In the genomic region with DNA sequence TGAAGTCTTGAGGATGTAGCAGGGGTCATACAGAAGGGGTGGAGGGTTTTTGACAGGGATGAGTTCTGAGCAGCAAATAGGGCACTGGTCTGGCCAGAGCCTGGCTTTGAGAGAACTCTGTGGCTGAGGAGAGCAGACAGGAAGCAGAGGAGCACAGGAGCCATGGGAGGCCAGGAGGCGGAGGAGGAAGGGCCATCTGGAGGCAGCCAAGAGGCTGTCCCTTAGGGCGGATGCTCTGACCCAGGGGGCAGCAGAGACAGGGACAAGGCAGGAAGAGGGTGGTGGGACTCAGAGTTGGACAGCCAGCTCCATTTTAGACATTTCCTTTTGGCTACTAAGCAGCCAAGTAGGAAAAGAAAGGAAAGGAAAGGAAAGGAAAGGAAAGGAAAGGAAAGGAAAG, we compare ENCODE assay signal across 8 mouse cellular contexts. TPM values are rescaled to one million over a fixed set of nuclear protein-coding genes. Genes with fewer than 3 reads are reported as not detected.
DNase-seq lines count a peak whose midpoint lies in the region; ATAC-seq and TF ChIP-seq lines count a peak whose summit lies in the region.

No protein-coding gene starts in this region.

- peak; percentile 56 for TF ChIP-seq CTCF in liver, embryonic 14.5 days (IDR thresholded peaks at IDR 0.05; ENCODE audit: low read depth)

- H3K4me3 ChIP-seq in hindbrain, embryonic 12.5 days = no peak overlapping the region
- H3K4me3 ChIP-seq in hindbrain, embryonic 14.5 days (replicated peaks; ENCODE audit: low read length) = no peak overlapping the region
- no peak overlapping the region for H3K4me3 ChIP-seq in hindbrain, embryonic 16.5 days (ENCODE audit: low read length)
- peak overlapping the region; percentile 92 to 98 for H3K4me3 ChIP-seq in liver, embryonic 14.5 days (ENCODE audit: insufficient read depth in 1 of 2, low read depth in 2 of 2, low read length in 2 of 2)
- no peak overlapping the region for H3K4me3 ChIP-seq in forebrain, embryonic 15.5 days

- H3K4me2 ChIP-seq in hindbrain, embryonic 12.5 days (replicated peaks) = no peak overlapping the region
- no peak overlapping the region for H3K4me2 ChIP-seq in hindbrain, embryonic 14.5 days (replicated peaks)
- no peak overlapping the region for H3K4me2 ChIP-seq in hindbrain, embryonic 16.5 days (ENCODE audit: low read length)
- peak overlapping the region; percentile 87 for H3K4me2 ChIP-seq in liver, embryonic 14.5 days (ENCODE audit: low read depth)
- H3K4me2 ChIP-seq in forebrain, embryonic 15.5 days (replicated peaks) = no peak overlapping the region

- no peaks in the 10 kb centered on the region for H3K27me3 ChIP-seq in hindbrain, embryonic 12.5 days
- no peaks in the 10 kb centered on the region for H3K27me3 ChIP-seq in hindbrain, embryonic 14.5 days (ENCODE audit: control insufficient read depth, insufficient read depth, low read length)
- H3K27me3 ChIP-seq in hindbrain, embryonic 16.5 days (replicated peaks; ENCODE audit: control insufficient read depth, insufficient read depth, low read length) = no peaks in the 10 kb centered on the region
- no peaks in the 10 kb centered on the region for H3K27me3 ChIP-seq in liver, embryonic 14.5 days (ENCODE audit: control insufficient read depth, insufficient read depth, low read length)
- H3K27me3 ChIP-seq in forebrain, embryonic 15.5 days = no peaks in the 10 kb centered on the region

- no peaks in the 10 kb centered on the region for H3K9me3 ChIP-seq in hindbrain, embryonic 12.5 days (replicated peaks)
- H3K9me3 ChIP-seq in hindbrain, embryonic 14.5 days (ENCODE audit: control insufficient read depth, low read length) = no peaks in the 10 kb centered on the region
- H3K9me3 ChIP-seq in hindbrain, embryonic 16.5 days (ENCODE audit: control insufficient read depth, low read length) = no peaks in the 10 kb centered on the region
- no peaks in the 10 kb centered on the region for H3K9me3 ChIP-seq in liver, embryonic 14.5 days (ENCODE audit: control insufficient read depth, low read length)
- H3K9me3 ChIP-seq in forebrain, embryonic 15.5 days = no peaks in the 10 kb centered on the region

- 43% methylated on average over 2 of the region's 2 CpGs for WGBS in hindbrain, embryonic 12.5 days
- 42% methylated on average over 2 of the region's 2 CpGs for WGBS in hindbrain, embryonic 14.5 days
- 49% methylated on average over 2 of the region's 2 CpGs for WGBS in hindbrain, embryonic 16.5 days
- WGBS in liver, embryonic 14.5 days (ENCODE audit: insufficient replicate concordance) = 12% methylated on average over 2 of the region's 2 CpGs
- 51% methylated on average over 2 of the region's 2 CpGs for WGBS in forebrain, embryonic 15.5 days

- peaks cover 26% of the 10 kb centered on the region for H3K36me3 ChIP-seq in hindbrain, embryonic 12.5 days
- H3K36me3 ChIP-seq in hindbrain, embryonic 14.5 days (replicated peaks; ENCODE audit: control insufficient read depth, insufficient read depth) = peaks cover 29% of the 10 kb centered on the region
- peaks cover 12% of the 10 kb centered on the region for H3K36me3 ChIP-seq in hindbrain, embryonic 16.5 days (ENCODE audit: control insufficient read depth, insufficient read depth, low read length)
- H3K36me3 ChIP-seq in liver, embryonic 14.5 days (replicated peaks; ENCODE audit: control insufficient read depth, insufficient read depth, low read depth) = peaks cover 47% of the 10 kb centered on the region
- H3K36me3 ChIP-seq in forebrain, embryonic 15.5 days = peaks cover 20% of the 10 kb centered on the region

- DNase-seq in hindbrain, embryonic 14.5 days (ENCODE audit: low spot score) = no peak
- DNase-seq in cerebellum, postnatal 36 days = peak; percentile 68 to 73
- no peak for DNase-seq in liver, embryonic 14.5 days (ENCODE audit: low read depth in 3 of 3, low spot score in 3 of 3)
- DNase-seq in c-Kit-positive CD71-positive TER-119-positive erythroid progenitor cells, embryonic 14.5 days (ENCODE audit: low spot score) = no peak
- no peak for DNase-seq in thymus, postnatal 25 days

- ATAC-seq in hindbrain, embryonic 12.5 days (ENCODE audit: low FRiP score) = no peak
- no peak for ATAC-seq in hindbrain, embryonic 14.5 days (ENCODE audit: low FRiP score)
- ATAC-seq in hindbrain, embryonic 16.5 days = no peak
- ATAC-seq in liver, embryonic 14.5 days (ENCODE audit: insufficient read depth) = peak; percentile 38; the same call in 1 of the 2 replicates
- ATAC-seq in forebrain, embryonic 15.5 days (replicated peaks) = no peak

- no peak overlapping the region; the same call in 1 of the 2 replicates for H3K27ac ChIP-seq in hindbrain, embryonic 12.5 days
- no peak overlapping the region for H3K27ac ChIP-seq in hindbrain, embryonic 14.5 days
- H3K27ac ChIP-seq in hindbrain, embryonic 16.5 days (ENCODE audit: low read depth, low read length) = 0 out of 2 replicates have a peak overlapping the region, but pooled peaks have one; percentile 24
- peak overlapping the region; percentile 98 for H3K27ac ChIP-seq in liver, embryonic 14.5 days
- no peak overlapping the region for H3K27ac ChIP-seq in forebrain, embryonic 15.5 days (replicated peaks)

- TF ChIP-seq EP300 in liver, embryonic 14.5 days (IDR thresholded peaks at IDR 0.05; ENCODE audit: low read depth) = no peak

- H3K9ac ChIP-seq in hindbrain, embryonic 12.5 days = 0 out of 2 replicates have a peak overlapping the region, but pooled peaks have one; percentile 28
- H3K9ac ChIP-seq in hindbrain, embryonic 14.5 days = no peak overlapping the region
- H3K9ac ChIP-seq in hindbrain, embryonic 16.5 days (ENCODE audit: low read depth, low read length) = no peak overlapping the region
- H3K9ac ChIP-seq in liver, embryonic 14.5 days (replicated peaks) = peak overlapping the region; percentile 100
- H3K9ac ChIP-seq in forebrain, embryonic 15.5 days (replicated peaks) = no peak overlapping the region

- peaks cover 22% of the 10 kb centered on the region for H3K4me1 ChIP-seq in hindbrain, embryonic 12.5 days
- H3K4me1 ChIP-seq in hindbrain, embryonic 14.5 days (replicated peaks; ENCODE audit: control insufficient read depth, insufficient read depth, low read length) = peaks cover 18% of the 10 kb centered on the region
- peaks cover 12% of the 10 kb centered on the region for H3K4me1 ChIP-seq in hindbrain, embryonic 16.5 days (ENCODE audit: control insufficient read depth, insufficient read depth, low read depth, low read length)
- H3K4me1 ChIP-seq in liver, embryonic 14.5 days (replicated peaks; ENCODE audit: control insufficient read depth in 2 of 2, insufficient read depth in 2 of 2, low read length in 1 of 2) = peaks cover 25 to 52% of the 10 kb centered on the region in 2 experiments
- peaks cover 18% of the 10 kb centered on the region for H3K4me1 ChIP-seq in forebrain, embryonic 15.5 days

RNA-seq across cellular contexts. Expression of gene Alad, which starts 3.6 kb away (rescaled TPM):
- 58.8 and 64.3 TPM in 2 replicates for polyA plus RNA-seq in hindbrain, embryonic 12.5 days (2016; fragmentation: Nextera tagmentation; extraction: Ambion mirVana)
- 73.4 and 75.2 TPM in 2 replicates for polyA plus RNA-seq in hindbrain, embryonic 14.5 days (2014; fragmentation: Nextera tagmentation; extraction: Ambion mirVana)
- polyA plus RNA-seq in hindbrain, embryonic 16.5 days (2015; fragmentation: Nextera tagmentation; extraction: Ambion mirVana) = 72.2 and 75.6 TPM in 2 replicates
- polyA plus RNA-seq in liver, embryonic 14.5 days (2012; rRNA removed) = 296 and 338 TPM in 2 replicates
- 629 and 675 TPM in 2 replicates for polyA plus RNA-seq in liver, embryonic 14.5 days (2014; fragmentation: Nextera tagmentation; extraction: Ambion mirVana)
- 63.3 and 64.3 TPM in 2 replicates for polyA plus RNA-seq in forebrain, embryonic 15.5 days (2015; fragmentation: Nextera tagmentation; extraction: Ambion mirVana)

RNA-seq across cellular contexts. Expression of gene Pole3, which starts 8.8 kb away (rescaled TPM):
- 80.2 and 84.7 TPM in 2 replicates for polyA plus RNA-seq in hindbrain, embryonic 12.5 days (2016; fragmentation: Nextera tagmentation; extraction: Ambion mirVana)
- 52.7 and 58.3 TPM in 2 replicates for polyA plus RNA-seq in hindbrain, embryonic 14.5 days (2014; fragmentation: Nextera tagmentation; extraction: Ambion mirVana)
- 61.8 and 62.3 TPM in 2 replicates for polyA plus RNA-seq in hindbrain, embryonic 16.5 days (2015; fragmentation: Nextera tagmentation; extraction: Ambion mirVana)
- 24.3 and 37.4 TPM in 2 replicates for polyA plus RNA-seq in liver, embryonic 14.5 days (2012; rRNA removed)
- 54.7 and 59.8 TPM in 2 replicates for polyA plus RNA-seq in liver, embryonic 14.5 days (2014; fragmentation: Nextera tagmentation; extraction: Ambion mirVana)
- polyA plus RNA-seq in forebrain, embryonic 15.5 days (2015; fragmentation: Nextera tagmentation; extraction: Ambion mirVana) = 83.9 and 88.4 TPM in 2 replicates

RNA-seq across cellular contexts. Expression of gene 4933430I17Rik, which starts 9.1 kb away (rescaled TPM):
- 0.84 and 1.2 TPM in 2 replicates for polyA plus RNA-seq in hindbrain, embryonic 12.5 days (2016; fragmentation: Nextera tagmentation; extraction: Ambion mirVana)
- 0.24 and 0.76 TPM in 2 replicates for polyA plus RNA-seq in hindbrain, embryonic 14.5 days (2014; fragmentation: Nextera tagmentation; extraction: Ambion mirVana)
- polyA plus RNA-seq in hindbrain, embryonic 16.5 days (2015; fragmentation: Nextera tagmentation; extraction: Ambion mirVana) = 0.53 and 0.71 TPM in 2 replicates
- polyA plus RNA-seq in liver, embryonic 14.5 days (2012; rRNA removed) = 0.10 and 0.12 TPM in 2 replicates
- polyA plus RNA-seq in liver, embryonic 14.5 days (2014; fragmentation: Nextera tagmentation; extraction: Ambion mirVana) = 0.08 and 0.20 TPM in 2 replicates
- 0.60 and 0.79 TPM in 2 replicates for polyA plus RNA-seq in forebrain, embryonic 15.5 days (2015; fragmentation: Nextera tagmentation; extraction: Ambion mirVana)

RNA-seq across cellular contexts. Expression of gene Hdhd3, which starts 12.8 kb away (rescaled TPM):
- polyA plus RNA-seq in hindbrain, embryonic 12.5 days (2016; fragmentation: Nextera tagmentation; extraction: Ambion mirVana) = 11.8 and 12.7 TPM in 2 replicates
- polyA plus RNA-seq in hindbrain, embryonic 14.5 days (2014; fragmentation: Nextera tagmentation; extraction: Ambion mirVana) = 11.7 and 13.3 TPM in 2 replicates
- 11.2 and 11.5 TPM in 2 replicates for polyA plus RNA-seq in hindbrain, embryonic 16.5 days (2015; fragmentation: Nextera tagmentation; extraction: Ambion mirVana)
- 3.6 and 4.2 TPM in 2 replicates for polyA plus RNA-seq in liver, embryonic 14.5 days (2012; rRNA removed)
- 6.4 and 9.1 TPM in 2 replicates for polyA plus RNA-seq in liver, embryonic 14.5 days (2014; fragmentation: Nextera tagmentation; extraction: Ambion mirVana)
- 10.8 TPM in 2 replicates for polyA plus RNA-seq in forebrain, embryonic 15.5 days (2015; fragmentation: Nextera tagmentation; extraction: Ambion mirVana)

RNA-seq across cellular contexts. Expression of gene Bspry, which starts 36.2 kb away (rescaled TPM):
- polyA plus RNA-seq in hindbrain, embryonic 12.5 days (2016; fragmentation: Nextera tagmentation; extraction: Ambion mirVana) = 1.2 and 1.7 TPM in 2 replicates
- polyA plus RNA-seq in hindbrain, embryonic 14.5 days (2014; fragmentation: Nextera tagmentation; extraction: Ambion mirVana) = 0.86 and 1.2 TPM in 2 replicates
- 0.63 and 0.80 TPM in 2 replicates for polyA plus RNA-seq in hindbrain, embryonic 16.5 days (2015; fragmentation: Nextera tagmentation; extraction: Ambion mirVana)
- polyA plus RNA-seq in liver, embryonic 14.5 days (2012; rRNA removed) = 0.19 and 0.25 TPM in 2 replicates
- 0.17 and 0.23 TPM in 2 replicates for polyA plus RNA-seq in liver, embryonic 14.5 days (2014; fragmentation: Nextera tagmentation; extraction: Ambion mirVana)
- 0.78 and 0.85 TPM in 2 replicates for polyA plus RNA-seq in forebrain, embryonic 15.5 days (2015; fragmentation: Nextera tagmentation; extraction: Ambion mirVana)

Comparison
In these comparisons a context has a peak if more than half of its experiments do, and no peak if none do; other contexts are left out.
1. H3K27ac ChIP-seq: peak in hindbrain, embryonic 16.5 days (single experiment) and liver, embryonic 14.5 days (single experiment); none in hindbrain, embryonic 12.5 days (single experiment), hindbrain, embryonic 14.5 days (single experiment) and forebrain, embryonic 15.5 days (single experiment).
2. H3K9ac ChIP-seq: peak in hindbrain, embryonic 12.5 days (single experiment) and liver, embryonic 14.5 days (single experiment); none in hindbrain, embryonic 14.5 days (single experiment), hindbrain, embryonic 16.5 days (single experiment) and forebrain, embryonic 15.5 days (single experiment).
3. H3K4me3 ChIP-seq: peak in liver, embryonic 14.5 days (2 of 2); none in hindbrain, embryonic 12.5 days (single experiment), hindbrain, embryonic 14.5 days (single experiment), hindbrain, embryonic 16.5 days (single experiment) and forebrain, embryonic 15.5 days (single experiment).
4. DNase-seq: peak in cerebellum, postnatal 36 days (2 of 2); none in hindbrain, embryonic 14.5 days (single experiment), liver, embryonic 14.5 days (0 of 3), c-Kit-positive CD71-positive TER-119-positive erythroid progenitor cells, embryonic 14.5 days (single experiment) and thymus, postnatal 25 days (single experiment).